Mouse (Mus musculus) brain, embryonic 14.5 days (tissue): ENCODE measurements around the gene Gm1123.

Experiments
- CTCF ChIP-seq: fragments of 200-500 bp; IDR thresholded peaks from 2 replicates; pipeline ENCODE4 v1.5.1; 2012; ENCODE audit warnings: inconsistent platforms, mild to moderate bottlenecking, moderate library complexity, borderline replicate concordance; ENCODE audit not compliant: insufficient read depth, insufficient read length; ENCODE audit errors: extremely low read depth
- POLR2A ChIP-seq: fragments of 200-500 bp; IDR thresholded peaks from 2 replicates; pipeline ENCODE4 v1.6.1; 2012; ENCODE audit warnings: mild to moderate bottlenecking, inconsistent platforms, borderline replicate concordance; ENCODE audit not compliant: poor library complexity, insufficient read depth, insufficient read length, severe bottlenecking; ENCODE audit errors: extremely low read depth

DNA sequence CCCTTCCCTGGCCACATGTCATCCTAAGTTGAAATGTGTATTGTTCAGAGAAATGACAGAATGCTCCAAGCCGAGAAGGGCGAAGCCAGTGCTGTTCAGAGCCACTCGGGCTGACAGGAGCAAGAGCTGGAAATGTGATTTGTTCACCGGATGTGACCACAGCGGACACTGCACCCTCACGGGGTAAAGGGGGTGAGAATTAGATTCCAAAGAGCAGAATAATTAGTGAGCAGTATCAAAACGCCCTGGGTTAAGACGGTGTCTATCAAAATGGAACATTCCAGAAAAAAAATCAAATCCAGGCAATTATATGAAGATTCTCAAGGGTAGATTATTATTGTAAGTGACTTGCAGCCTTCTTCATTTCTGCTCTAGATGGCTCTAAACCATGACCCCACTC is 1.4 kb downstream of the Gm1123 start:
- TF ChIP-seq POLR2A (no peak), CTCF (no peak)
